Mouse (Mus musculus): ENCODE data around the gene Gm49450. TPM values are rescaled to one million over a fixed set of nuclear protein-coding genes. Genes with fewer than 3 reads are reported as not detected.
"Not testable (repeated sequence)": the region's sequence is repeated elsewhere in the genome, so short reads cannot be mapped to it uniquely, and the experiment has no call there.

Gm49450 gene
- total RNA-seq, 1 experiment from 2014 or later, result 56.4 TPM

DNA sequence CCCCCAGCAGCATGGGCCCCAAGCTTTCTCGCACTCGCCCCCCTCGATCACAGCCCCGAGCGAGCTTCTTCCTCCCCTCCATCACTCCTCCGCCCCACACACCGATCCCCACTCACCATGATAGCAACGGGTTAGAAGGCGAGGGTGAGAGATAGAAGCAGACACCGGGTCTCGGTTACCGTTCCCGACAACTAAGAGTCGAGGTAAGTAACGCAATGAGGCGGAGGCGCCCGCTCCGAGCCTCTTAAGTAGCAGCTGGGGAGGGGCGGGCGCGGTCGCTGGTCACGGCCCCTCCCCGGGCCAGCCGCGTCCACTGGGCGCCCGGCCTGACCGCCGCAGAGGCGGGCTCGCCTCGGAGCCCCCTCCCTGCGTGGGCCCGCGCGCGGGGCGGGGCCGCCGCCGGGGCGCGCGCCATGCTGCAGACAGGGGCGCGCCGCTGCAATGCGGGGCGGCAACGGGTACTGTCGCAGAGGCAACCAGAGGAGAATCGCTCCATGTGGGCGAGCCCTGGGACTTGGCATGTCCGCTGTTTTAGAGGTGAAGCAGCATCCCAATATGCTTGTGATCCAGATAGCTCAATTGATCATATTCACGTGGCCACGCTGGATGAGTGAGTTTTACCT lies 19.0 kb downstream of the Gm49450 start, which contains the start of gene Tuba1b:
Tuba1b (minus strand) TSS at position 349 of the 623 bp plus-strand sequence.
- ATAC-seq (replicated peaks; ENCODE audit: insufficient number of reproducible peaks, low FRiP score, low TSS enrichment, poor library complexity, severe bottlenecking), result peak; percentile 62

DNA sequence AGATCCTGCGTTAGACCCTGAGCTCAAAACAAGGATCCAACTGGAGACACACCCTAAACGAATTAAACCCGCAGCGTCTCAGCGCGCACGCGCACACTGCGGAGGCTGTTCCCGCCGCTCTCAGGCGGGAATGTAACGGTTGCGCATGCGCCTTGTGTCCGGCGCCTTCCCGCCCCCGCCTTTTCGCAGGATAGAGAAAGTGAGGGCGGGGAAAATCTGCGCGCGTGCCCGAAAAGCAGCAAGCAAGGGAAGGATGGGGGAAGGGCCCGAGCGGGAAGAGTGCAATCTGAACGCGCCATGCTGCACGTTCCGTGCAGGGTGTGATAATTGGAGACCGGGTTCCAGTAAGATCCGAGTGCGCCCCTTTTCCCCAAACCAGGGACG lies 19.5 kb downstream of the Gm49450 start:
- peak; percentile 74 for ATAC-seq (replicated peaks; ENCODE audit: insufficient number of reproducible peaks, low FRiP score, low TSS enrichment, poor library complexity, severe bottlenecking)

DNA sequence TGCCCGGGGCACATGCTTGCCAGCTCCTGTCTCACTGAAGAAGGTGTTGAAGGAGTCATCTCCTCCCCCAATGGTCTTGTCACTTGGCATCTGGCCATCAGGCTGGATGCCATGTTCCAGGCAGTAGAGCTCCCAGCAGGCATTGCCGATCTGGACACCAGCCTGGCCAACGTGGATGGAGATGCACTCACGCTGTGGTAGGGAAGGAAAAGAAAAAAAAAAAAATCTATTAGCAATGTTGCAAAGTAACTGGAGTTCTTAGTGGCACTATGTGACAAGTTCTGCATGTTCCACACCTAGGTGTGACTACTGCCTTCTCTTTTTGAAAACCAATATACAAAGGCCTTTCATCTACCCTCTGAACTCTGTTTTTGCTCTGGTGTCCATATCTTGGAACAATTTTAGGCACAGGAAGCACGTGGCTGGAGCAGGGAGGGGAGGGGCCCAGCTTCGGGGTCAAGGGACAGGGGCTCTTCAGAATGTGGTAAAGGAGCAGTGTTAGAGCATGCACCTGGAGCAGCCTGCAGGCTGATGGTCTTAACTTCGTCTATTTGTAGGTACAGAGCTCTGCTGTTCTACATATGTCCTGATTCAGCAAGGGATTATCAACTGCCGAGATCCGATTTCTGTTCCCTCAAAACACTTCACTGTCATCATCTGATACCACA lies 20.2 kb downstream of the Gm49450 start:
- ATAC-seq (replicated peaks; ENCODE audit: insufficient number of reproducible peaks, low FRiP score, low TSS enrichment, poor library complexity, severe bottlenecking), result not testable (repeated sequence)

DNA sequence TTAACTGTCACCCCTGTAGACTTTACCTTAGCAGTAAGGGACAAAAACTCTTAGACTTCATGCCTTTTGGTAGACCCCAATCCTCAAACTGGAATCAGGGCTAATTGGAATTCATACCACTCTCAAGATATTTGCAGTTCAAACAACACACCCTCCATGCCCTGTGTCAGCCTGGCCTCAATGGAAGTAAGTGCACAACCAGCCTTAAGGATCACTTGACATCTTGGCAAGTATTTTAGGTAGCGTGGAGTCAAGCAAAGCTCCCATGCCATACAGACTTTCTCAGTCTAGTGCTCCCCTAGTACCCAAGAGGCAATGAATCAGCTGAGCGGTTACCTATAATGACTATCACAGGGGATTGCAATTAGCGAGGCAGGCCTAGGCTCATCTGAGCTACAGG lies 22.4 kb downstream of the Gm49450 start:
- ATAC-seq (replicated peaks; ENCODE audit: insufficient number of reproducible peaks, low FRiP score, low TSS enrichment, poor library complexity, severe bottlenecking), result no peak

DNA sequence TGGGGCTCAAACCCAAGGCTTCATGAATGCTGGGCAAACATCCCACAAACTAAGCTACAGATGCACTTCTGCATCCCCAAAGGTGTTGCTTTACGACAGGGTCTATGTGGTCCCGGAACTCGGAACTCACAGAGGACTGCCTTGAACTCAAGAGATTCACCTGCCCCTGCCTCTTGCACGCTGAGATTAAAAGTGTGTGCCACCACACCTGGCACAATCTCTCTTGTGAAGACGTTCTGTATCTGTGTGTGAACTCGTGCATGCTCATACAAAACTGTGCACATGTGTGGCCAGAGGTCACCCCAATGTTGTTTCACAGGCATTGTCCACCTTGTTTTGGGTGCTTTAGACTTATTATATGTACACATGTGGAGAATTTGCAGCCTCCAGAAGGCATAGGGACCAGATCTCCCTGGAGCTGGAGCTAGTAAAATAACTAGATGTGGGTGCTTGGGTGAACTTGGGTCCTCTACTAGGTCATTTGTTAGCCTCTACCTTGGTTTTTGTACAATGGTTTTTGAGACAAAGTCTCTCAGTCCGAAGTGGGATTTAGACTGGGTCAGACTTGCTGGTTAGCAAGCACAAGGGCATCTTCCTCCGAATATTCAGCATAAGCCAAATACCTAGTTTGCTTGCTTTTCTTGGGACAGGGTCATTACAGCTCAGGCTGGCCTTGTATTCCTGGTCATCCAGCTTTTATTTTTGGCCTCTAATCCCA lies 23.2 kb downstream of the Gm49450 start:
- ATAC-seq (replicated peaks; ENCODE audit: insufficient number of reproducible peaks, low FRiP score, low TSS enrichment, poor library complexity, severe bottlenecking), result no peak

DNA sequence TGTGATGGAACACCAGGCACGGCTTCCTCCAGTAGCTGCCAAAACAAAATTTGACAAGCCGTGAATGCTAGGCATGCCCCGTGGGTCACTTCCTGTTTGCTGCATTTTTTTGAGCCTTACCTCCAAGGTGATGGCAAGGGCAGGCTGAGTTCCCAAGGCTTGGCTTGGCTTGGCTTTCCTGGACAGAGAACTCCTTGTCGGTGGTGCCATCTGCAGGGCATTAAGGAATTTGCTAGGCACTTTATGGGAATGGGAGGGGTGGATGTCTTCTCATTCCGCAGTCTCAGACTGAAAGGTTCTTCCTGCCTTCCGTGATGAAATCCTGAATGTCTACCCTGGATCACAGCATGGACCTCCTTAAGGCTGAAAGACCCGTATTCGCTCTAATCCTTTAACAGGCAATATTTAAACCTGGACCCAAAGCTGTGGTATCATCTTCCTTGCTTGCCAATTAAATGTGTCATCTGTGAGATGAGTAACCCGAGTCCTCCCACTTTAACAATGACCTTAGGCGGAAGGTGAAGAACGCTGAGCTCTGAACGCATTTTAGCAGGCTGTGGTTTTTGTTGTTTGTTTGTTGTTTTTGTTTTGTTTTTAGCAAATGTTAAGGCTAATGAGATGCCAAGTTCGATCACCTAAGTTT lies 24.6 kb downstream of the Gm49450 start:
- ATAC-seq (replicated peaks; ENCODE audit: insufficient number of reproducible peaks, low FRiP score, low TSS enrichment, poor library complexity, severe bottlenecking), result peak; percentile 66

DNA sequence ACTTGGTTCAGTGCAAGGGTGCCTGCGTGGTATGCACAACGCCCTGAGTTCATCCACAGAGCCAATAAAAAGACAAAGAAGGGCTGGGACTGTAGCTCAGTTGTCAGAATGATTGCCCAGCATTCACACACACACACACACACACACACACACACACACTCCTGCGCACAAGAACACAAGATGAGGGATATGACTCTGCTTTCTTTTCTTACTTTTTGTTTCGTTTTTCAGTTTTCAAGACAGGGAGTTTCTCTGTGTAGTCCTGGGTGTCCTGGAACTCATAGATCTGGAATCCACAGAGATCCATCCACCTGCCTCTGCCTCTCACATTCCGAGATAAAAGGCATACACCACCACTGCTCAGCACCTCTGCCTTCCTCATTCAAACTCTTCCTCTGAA lies 25.8 kb downstream of the Gm49450 start:
- ATAC-seq (replicated peaks; ENCODE audit: insufficient number of reproducible peaks, low FRiP score, low TSS enrichment, poor library complexity, severe bottlenecking), result no peak

DNA sequence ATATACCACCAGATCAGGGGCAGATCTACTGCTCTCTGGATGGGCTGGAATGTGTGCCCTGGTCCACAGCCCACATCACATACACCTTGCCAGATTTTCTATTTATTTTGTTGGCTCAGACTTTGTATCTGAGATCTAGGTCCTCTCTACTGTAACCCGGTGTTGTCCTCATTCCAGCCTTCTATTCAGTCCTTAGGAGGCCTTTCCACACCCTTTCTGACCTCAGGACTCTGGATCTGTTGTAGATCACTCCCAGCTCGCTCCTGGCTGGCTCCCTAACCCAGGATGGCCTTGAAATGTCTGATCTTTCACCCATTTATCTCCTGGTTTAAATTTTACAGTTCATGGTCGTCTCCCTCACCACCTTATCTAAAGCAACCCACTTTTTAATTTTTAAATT lies 28.7 kb downstream of the Gm49450 start:
- no peak for ATAC-seq (replicated peaks; ENCODE audit: insufficient number of reproducible peaks, low FRiP score, low TSS enrichment, poor library complexity, severe bottlenecking)

DNA sequence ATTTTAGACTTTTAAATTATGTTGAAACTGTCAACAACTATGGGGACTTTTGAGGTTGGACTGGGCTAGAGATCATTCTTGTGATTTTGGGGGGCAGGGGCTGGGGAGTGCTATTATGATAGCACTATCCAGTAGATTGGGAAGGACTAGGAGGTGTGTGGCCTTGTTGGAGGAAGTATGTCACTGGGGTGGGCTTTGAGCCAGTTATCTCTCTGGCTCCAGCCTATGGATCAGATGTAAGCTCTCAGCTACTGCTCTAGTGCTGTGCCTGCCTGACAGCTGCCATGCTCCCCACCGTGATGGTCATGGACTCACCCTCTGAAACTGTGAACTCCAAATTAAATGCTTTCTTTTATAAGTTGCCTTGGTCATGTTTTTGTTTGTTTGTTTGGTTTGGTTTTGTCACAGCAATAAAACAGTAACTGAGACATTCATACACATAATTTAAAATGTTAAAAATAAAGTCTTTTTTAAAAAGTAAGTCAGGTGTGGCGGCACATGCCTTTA lies 30.3 kb downstream of the Gm49450 start:
- ATAC-seq (replicated peaks; ENCODE audit: insufficient number of reproducible peaks, low FRiP score, low TSS enrichment, poor library complexity, severe bottlenecking), result no peak

DNA sequence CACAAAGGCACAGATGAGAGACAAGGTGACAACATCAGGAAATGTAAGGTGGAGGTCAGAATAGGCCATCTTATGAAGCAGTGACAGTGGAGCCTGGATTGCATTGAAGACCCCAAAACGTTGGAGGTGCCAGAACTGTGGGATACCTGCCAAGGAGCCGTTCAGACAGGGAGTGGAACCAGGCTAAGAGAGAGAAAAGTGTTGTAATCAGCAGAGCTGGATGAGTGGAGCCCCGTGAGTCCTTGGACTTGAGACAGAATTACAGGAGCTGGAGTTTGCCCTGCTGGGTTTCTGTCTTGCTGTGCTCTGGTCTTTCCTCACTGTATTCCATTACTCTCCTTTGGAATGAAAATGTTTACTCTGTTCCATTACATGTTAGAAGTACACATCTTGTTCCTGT lies 30.8 kb downstream of the Gm49450 start:
- ATAC-seq (replicated peaks; ENCODE audit: insufficient number of reproducible peaks, low FRiP score, low TSS enrichment, poor library complexity, severe bottlenecking), result no peak

DNA sequence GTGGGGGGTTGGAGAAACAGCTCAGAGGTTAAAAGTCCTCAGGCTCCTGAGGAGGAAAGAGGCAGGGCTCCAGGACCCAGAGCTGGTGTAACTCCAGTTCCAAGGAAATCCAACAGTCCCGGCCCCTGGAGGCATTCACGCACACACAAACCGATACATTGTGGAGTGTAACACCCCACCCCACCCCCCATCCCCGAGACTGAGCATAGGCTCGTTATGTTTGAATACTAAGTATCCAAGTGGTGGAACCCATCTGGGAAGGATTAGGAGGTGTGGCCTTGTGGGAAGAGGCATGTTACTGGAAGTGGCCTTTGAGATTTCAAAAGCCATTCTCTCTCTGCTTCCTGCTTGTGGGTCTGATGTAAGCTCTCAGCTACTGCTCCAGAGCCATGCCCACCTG lies 31.8 kb downstream of the Gm49450 start:
- no peak for ATAC-seq (replicated peaks; ENCODE audit: insufficient number of reproducible peaks, low FRiP score, low TSS enrichment, poor library complexity, severe bottlenecking)

DNA sequence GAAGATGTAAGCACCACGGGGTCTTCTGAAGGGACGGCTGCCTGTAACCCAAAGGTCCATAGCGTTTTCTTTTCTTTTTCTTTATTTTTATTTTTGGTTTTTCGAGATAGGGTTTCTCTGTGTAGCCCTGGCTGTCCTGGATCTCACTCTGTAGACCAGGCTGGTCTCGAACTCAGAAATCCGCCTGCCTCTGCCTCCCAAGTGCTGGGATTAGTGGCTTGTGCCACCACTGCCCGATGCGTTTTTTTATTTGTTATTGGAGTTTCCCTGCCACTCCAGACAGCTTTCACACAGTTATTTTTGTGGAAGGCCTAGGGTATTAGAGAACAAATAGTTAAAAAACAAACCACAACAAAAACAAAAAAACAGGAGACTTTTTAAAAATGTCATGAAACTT lies 34.9 kb downstream of the Gm49450 start:
- ATAC-seq (replicated peaks; ENCODE audit: insufficient number of reproducible peaks, low FRiP score, low TSS enrichment, poor library complexity, severe bottlenecking), result not testable (repeated sequence)

DNA sequence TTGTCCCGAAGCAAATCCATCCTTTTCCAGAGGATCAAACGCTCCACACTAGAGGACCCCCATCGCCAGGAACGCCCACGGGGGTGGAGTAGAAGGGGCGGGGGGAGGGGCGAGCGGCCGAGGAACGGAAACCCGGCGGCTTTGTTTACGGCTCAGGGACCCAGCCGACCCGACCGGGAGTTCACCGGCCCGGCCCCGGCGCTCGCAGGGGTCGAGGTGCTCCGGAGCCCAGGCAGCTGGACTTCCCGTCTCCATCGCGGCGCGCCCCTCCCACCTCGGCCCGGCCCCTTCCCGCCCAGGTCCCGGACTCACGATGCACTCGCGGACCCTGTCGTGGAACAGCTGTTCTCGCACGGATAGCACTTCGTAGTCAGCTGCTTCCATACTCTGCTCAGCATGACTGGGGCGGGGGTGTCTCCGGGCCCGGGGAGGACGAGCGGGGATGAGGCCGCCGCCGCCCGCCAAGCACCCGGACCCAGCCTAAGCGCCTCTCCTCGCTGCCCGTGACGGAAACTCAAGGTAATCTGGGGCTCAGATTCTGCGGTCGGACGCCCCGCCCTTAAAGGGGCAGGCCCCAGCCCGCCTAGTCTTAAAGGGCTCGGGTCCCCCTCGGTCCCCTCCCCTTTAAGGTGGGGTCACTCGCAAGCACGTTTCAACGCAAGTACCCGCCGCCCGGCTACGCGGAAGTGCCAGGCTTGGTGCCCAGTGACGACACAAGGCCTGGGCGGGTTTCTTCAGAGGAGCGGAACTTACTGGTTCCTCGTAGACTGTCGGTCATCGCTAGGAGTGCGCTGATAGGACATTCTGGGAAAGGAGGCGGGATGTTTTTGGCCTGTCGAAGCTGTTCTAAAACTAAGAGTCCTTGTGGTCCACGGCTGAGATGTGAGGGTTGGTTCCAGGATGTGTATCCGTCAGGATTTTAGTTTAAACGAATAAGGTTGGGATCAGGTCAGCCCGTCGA lies 35.5 kb downstream of the Gm49450 start, which contains the start of gene Lmbr1l:
Lmbr1l (minus strand) TSS at position 694 of the 961 bp plus-strand sequence.
- peak; percentile 99 for ATAC-seq (replicated peaks; ENCODE audit: insufficient number of reproducible peaks, low FRiP score, low TSS enrichment, poor library complexity, severe bottlenecking)

DNA sequence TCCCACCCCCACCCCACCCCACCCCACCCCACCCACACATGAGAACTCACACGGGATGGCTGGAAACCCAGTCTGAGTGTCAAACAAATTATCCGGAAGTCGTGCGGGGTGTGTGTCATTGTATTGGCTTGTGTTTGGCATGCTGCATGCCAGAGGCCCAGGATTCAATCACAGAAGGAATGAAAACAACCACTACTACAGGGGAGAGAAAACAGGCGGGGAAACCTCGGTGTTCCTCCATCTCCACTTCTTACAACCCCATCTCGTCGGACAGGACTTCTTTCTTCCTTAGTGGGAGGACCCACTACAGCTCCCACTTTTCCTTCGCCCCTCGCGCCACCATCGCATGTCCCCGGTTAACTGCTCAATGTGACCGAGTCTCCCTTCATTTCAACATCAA lies 36.3 kb downstream of the Gm49450 start:
- ATAC-seq (replicated peaks; ENCODE audit: insufficient number of reproducible peaks, low FRiP score, low TSS enrichment, poor library complexity, severe bottlenecking), result no peak

DNA sequence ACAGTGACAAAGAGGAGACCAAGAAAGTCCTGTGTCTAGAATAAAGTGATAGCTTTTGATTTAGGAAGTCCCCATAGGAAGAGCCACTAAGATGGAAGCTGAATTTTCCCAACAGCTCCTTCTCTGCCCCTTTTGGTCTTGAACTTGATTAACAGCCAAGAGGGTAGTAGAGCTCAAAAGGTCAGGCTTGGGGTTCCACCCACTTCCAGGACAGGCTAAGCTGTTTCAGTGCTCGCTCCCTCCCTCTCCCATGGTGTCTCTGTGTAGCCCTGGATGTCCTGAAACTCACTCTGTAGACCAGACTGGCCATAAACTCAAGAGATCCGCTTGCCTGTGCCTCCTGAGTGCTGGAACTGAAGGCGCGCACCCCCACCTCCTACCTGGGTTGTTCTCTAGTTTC lies 37.3 kb downstream of the Gm49450 start:
- no peak for ATAC-seq (replicated peaks; ENCODE audit: insufficient number of reproducible peaks, low FRiP score, low TSS enrichment, poor library complexity, severe bottlenecking)

DNA sequence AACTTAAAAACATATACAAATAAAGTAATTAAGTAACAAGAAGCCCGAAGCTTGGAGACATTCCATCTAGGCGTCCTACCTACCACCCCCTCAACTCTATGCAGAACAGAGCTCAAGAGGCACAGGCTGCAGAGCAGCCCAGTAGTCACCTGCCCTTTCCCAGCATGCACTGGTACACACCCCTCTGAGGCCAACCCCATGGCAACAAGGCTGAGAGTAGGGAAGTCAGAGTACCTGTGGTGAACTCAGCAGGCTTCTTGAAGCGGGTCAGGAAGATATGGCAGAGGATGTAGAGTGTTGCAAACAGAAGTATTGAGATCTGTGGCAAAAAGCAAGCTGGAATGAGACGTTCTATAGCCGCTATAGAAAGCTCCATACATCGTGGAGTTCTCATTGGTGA lies 38.4 kb downstream of the Gm49450 start:
- ATAC-seq (replicated peaks; ENCODE audit: insufficient number of reproducible peaks, low FRiP score, low TSS enrichment, poor library complexity, severe bottlenecking), result no peak

DNA sequence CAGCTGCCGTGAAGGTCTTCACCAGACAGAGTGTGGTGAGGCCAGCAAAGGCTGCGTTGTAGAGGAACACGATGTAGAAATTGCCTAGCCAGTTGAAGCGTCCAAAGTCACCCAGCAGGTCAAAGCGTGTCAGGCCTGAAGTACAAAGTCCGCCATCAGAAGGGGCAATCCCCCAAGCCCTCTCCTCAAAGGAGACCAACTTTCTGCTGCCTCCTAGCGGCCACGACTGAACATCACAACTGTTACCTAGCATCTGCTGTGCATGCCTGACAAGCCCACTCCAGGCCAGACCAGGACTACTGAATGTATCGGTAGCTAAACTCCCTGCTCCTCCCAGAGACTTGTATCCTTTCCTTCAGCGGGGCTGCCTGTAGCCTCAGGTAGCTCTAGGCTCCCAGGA lies 48.7 kb downstream of the Gm49450 start:
- ATAC-seq (replicated peaks; ENCODE audit: insufficient number of reproducible peaks, low FRiP score, low TSS enrichment, poor library complexity, severe bottlenecking), result 0 out of 2 replicates have a peak, but pooled peaks have one; percentile 30

DNA sequence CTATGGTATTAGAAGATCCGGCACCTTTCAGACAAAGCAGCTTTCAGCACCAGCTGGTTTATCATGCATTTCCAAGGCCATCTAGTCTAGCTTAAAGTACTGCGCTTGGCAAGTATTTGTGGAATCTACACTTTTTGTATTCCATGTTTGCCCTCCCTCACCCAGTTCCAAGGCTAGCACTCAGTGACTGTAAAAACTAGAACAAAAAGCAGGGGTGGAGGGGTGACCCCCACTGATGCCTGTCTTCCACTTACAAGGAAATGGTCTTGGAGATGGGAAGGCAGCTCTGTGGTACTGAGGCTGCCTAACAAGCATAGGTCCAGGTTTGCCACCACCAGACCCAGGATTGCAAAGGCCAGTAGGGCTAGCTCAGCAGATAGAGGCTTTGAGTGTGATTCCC lies 50.8 kb downstream of the Gm49450 start:
- ATAC-seq (replicated peaks; ENCODE audit: insufficient number of reproducible peaks, low FRiP score, low TSS enrichment, poor library complexity, severe bottlenecking), result no peak

Data from monocyte, adult 5-6 weeks (primary cell).